Mouse (Mus musculus): Measurements from ENCODE around the gene Tmem119.

GRCm38 (mm10) chr5:113772905-113773519 lies 27.3 kb downstream of the Tmem119 start:
- TF ChIP-seq POLR2A (IDR thresholded peaks at IDR 0.05; ENCODE audit: borderline replicate concordance, extremely low read depth, insufficient read depth, insufficient read length, poor library complexity, severe bottlenecking) (no peak), CTCF (IDR thresholded peaks at IDR 0.05; ENCODE audit: borderline replicate concordance, extremely low read depth, insufficient read depth, insufficient read length) (no peak)

Measured in brain, embryonic 14.5 days (tissue).